Mouse (Mus musculus): ENCODE results near the gene 1190007I07Rik. TPM values are rescaled to one million over a fixed set of nuclear protein-coding genes. Genes with fewer than 3 reads are reported as not detected.
"Not testable (repeated sequence)": the region's sequence is repeated elsewhere in the genome, so short reads cannot be mapped to it uniquely, and the experiment has no call there.

The 1190007I07Rik gene
- polyA plus RNA-seq, 1 experiment, result 47.2 TPM

DNA sequence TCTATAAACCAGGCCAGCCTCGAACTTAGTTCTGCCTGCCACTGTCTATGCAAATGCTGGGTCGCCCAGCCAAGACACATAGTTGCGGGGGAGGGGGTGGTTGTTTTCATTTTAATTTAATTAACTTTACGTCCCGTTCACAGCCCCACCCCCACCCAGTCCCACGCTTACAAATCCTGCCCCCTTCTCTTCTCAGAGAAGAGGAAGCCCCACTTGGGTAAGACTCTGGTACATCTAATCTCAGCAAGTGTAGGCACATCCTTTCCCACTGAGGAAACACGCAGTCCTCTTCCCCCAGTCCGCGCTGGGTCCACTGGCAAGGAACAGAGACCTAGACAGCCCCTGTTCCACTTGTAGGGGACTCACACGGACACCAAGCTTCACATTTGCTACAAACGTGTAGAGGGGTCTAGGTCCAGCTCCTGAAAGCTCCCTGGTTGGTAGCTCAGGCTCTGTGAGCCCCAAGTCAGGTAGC, 6.1 kb upstream of the 1190007I07Rik start:
- TF ChIP-seq POLR2A (IDR thresholded peaks at IDR 0.05; ENCODE audit: low read depth, low read length), result no peak
- no peak for TF ChIP-seq CTCF (conservative IDR thresholded peaks at IDR 0.05; ENCODE audit: insufficient read depth, insufficient read length, low read depth, low read length)
- Histone ChIP-seq H3K27me3 (replicated peaks; ENCODE audit: control insufficient read depth, insufficient read depth, low read length) (no peaks in the 10 kb centered on the region), H3K4me1 (ENCODE audit: control insufficient read depth, insufficient read depth, low read length) (peaks cover 10% of the 10 kb centered on the region; the same call in 1 of the 2 replicates), H3K4me3 (ENCODE audit: insufficient read depth, low read depth, low read length) (peak overlapping the region; percentile 83), H3K36me3 (ENCODE audit: control insufficient read depth, insufficient read depth, low read length) (no peaks in the 10 kb centered on the region), H3K27ac (ENCODE audit: insufficient read depth, low read depth, low read length) (peak overlapping the region; percentile 48)
- WGBS, result 4% methylated on average over 11 of the region's 11 CpGs
- DNase-seq, result no peak

GRCm38 (mm10) chr10:82623553-82623932, 515 bp upstream of the 1190007I07Rik start:
- not testable (repeated sequence) for H3K27me3 ChIP-seq (replicated peaks; ENCODE audit: control insufficient read depth, insufficient read depth, low read length); DNase-seq; H3K36me3 ChIP-seq (ENCODE audit: control insufficient read depth, insufficient read depth, low read length); H3K4me1 ChIP-seq (ENCODE audit: control insufficient read depth, insufficient read depth, low read length)
- WGBS, result 6% methylated on average over 2 of the region's 2 CpGs
- H3K27ac ChIP-seq (ENCODE audit: insufficient read depth, low read depth, low read length), result peak overlapping the region; percentile 8
- H3K4me3 ChIP-seq (ENCODE audit: insufficient read depth, low read depth, low read length), result peak overlapping the region; percentile 76

- H3K27ac ChIP-seq (ENCODE audit: insufficient read depth, low read depth, low read length), result no peak overlapping the region
- no peaks in the 10 kb centered on the region for H3K36me3 ChIP-seq (ENCODE audit: control insufficient read depth, insufficient read depth, low read length)
- no peak for TF ChIP-seq POLR2A (IDR thresholded peaks at IDR 0.05; ENCODE audit: low read depth, low read length)
- no peak for TF ChIP-seq CTCF (conservative IDR thresholded peaks at IDR 0.05; ENCODE audit: insufficient read depth, insufficient read length, low read depth, low read length)
- peaks cover 2% of the 10 kb centered on the region; the same call in 1 of the 2 replicates for H3K4me1 ChIP-seq (ENCODE audit: control insufficient read depth, insufficient read depth, low read length)
- 21% methylated on average over 9 of the region's 9 CpGs for WGBS
- H3K27me3 ChIP-seq (replicated peaks; ENCODE audit: control insufficient read depth, insufficient read depth, low read length), result no peaks in the 10 kb centered on the region
- DNase-seq, result no peak
- peak overlapping the region; percentile 76 for H3K4me3 ChIP-seq (ENCODE audit: insufficient read depth, low read depth, low read length)
These were observed 793 bp downstream of the 1190007I07Rik start for GRCm38 (mm10) chr10:82622235-82622634.

DNA sequence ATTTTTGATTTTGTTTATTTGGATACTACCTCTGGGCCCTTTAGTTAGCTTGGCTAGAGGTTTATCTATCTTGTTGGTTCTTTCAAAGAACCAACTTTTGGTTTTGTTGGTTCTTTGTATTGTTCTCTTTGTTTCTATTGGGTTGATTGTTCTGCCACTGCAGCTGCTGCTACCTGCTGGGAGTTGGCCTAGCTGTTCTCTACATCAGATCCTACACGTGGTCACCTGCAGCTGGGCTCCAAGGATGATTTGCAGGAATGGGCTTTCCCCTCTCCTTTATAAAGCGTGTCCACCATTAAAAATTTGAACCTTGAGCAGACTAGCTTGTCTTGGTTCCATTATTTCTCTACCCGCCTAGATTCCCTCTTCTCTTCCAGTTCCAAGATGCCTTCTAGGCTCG, 28.6 kb downstream of the 1190007I07Rik start:
- not testable (repeated sequence) for H3K27me3 ChIP-seq (replicated peaks; ENCODE audit: control insufficient read depth, insufficient read depth, low read length)

DNA sequence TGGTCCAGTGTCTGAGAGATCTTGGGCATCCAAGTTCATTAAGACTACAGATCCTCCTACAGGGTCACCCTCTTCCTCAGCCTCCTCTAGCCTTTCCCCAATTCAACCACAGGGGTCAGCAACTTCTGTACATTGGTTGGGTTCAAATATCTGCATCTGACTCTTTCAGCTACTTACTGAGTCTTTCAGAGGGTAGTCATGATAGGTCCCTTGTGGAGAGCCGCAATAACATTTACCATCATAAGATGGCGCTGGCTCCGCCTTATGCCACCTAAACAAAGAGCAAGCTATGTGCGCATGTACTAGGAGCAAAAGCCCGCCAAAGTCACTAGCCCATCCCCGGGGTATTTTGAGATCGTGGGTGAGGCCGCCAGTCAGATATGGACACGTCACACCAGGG, 33.4 kb downstream of the 1190007I07Rik start:
- H3K4me3 ChIP-seq (ENCODE audit: insufficient read depth, low read depth, low read length); H3K4me1 ChIP-seq (ENCODE audit: control insufficient read depth, insufficient read depth, low read length); DNase-seq; H3K27me3 ChIP-seq (replicated peaks; ENCODE audit: control insufficient read depth, insufficient read depth, low read length); H3K27ac ChIP-seq (ENCODE audit: insufficient read depth, low read depth, low read length); H3K36me3 ChIP-seq (ENCODE audit: control insufficient read depth, insufficient read depth, low read length): not testable (repeated sequence)
- WGBS, result 82% methylated on average over 9 of the region's 9 CpGs

More for the DNA sequence above, 28.6 kb downstream of the 1190007I07Rik start:
- not testable (repeated sequence) for H3K36me3 ChIP-seq (ENCODE audit: control insufficient read depth, insufficient read depth, low read length); H3K4me1 ChIP-seq (ENCODE audit: control insufficient read depth, insufficient read depth, low read length); H3K4me3 ChIP-seq (ENCODE audit: insufficient read depth, low read depth, low read length); DNase-seq; H3K27ac ChIP-seq (ENCODE audit: insufficient read depth, low read depth, low read length)
- 66% methylated on average over 4 of the region's 4 CpGs for WGBS

GRCm38 (mm10) chr10:82571091-82571490, 51.9 kb downstream of the 1190007I07Rik start:
- 97% methylated on average over 11 of the region's 11 CpGs for WGBS
- DNase-seq; H3K36me3 ChIP-seq (ENCODE audit: control insufficient read depth, insufficient read depth, low read length); H3K4me1 ChIP-seq (ENCODE audit: control insufficient read depth, insufficient read depth, low read length); H3K27ac ChIP-seq (ENCODE audit: insufficient read depth, low read depth, low read length); H3K4me3 ChIP-seq (ENCODE audit: insufficient read depth, low read depth, low read length); H3K27me3 ChIP-seq (replicated peaks; ENCODE audit: control insufficient read depth, insufficient read depth, low read length): not testable (repeated sequence)

Other genes starting within 250 kb of the 1190007I07Rik start
- gene Gm1553, start 130.6 kb downstream of the 1190007I07Rik start, polyA plus RNA-seq (2012; rRNA removed), result not detected in 2 replicates
- gene Tdg, start 6.6 kb upstream of the 1190007I07Rik start, polyA plus RNA-seq (2012; rRNA removed), result 17.6 and 18.8 TPM in 2 replicates
- 0.94 and 2.4 TPM in 2 replicates for gene Glt8d2, start 67.4 kb upstream of the 1190007I07Rik start, polyA plus RNA-seq (2012; rRNA removed)
- 7.6 and 8.1 TPM in 2 replicates for gene Hcfc2, start 72.9 kb upstream of the 1190007I07Rik start, polyA plus RNA-seq (2012; rRNA removed)
- 9.1 and 10.1 TPM in 2 replicates for gene Nfyb, start 140.9 kb upstream of the 1190007I07Rik start, polyA plus RNA-seq (2012; rRNA removed)
- 58.0 and 62.1 TPM in 2 replicates for gene Txnrd1, start 210.7 kb upstream of the 1190007I07Rik start, polyA plus RNA-seq (2012; rRNA removed)
- gene Eid3, start 243.4 kb upstream of the 1190007I07Rik start, polyA plus RNA-seq (2012; rRNA removed), result 0.09 and 0.24 TPM in 2 replicates